Mouse (Mus musculus) thymus, adult 2 months (tissue): ENCODE measurements at regions not wholly inside any gene's neighbourhood (a gene's known extent, or its start where the extent isn't known, plus 50 kb on each side); places are given as distances from the start of the nearest gene placed in this dataset.

ENCODE experiments used
- CTCF ChIP-seq: fragments of 200-500 bp; IDR thresholded peaks from 2 replicates; pipeline ENCODE4 v1.5.1; 2012; ENCODE audit warnings: mild to moderate bottlenecking, control low read depth, low read length, moderate library complexity, borderline replicate concordance; ENCODE audit not compliant: control insufficient read depth, poor library complexity, insufficient read depth; ENCODE audit errors: extremely low read depth
- POLR2A ChIP-seq: fragments of 200-500 bp; IDR thresholded peaks from 2 replicates; pipeline ENCODE4 v1.6.1; 2012; ENCODE audit warnings: mild to moderate bottlenecking, low read length, control low read depth, moderate library complexity; ENCODE audit not compliant: control insufficient read depth, poor library complexity, insufficient read depth; ENCODE audit errors: extremely low read depth

DNA sequence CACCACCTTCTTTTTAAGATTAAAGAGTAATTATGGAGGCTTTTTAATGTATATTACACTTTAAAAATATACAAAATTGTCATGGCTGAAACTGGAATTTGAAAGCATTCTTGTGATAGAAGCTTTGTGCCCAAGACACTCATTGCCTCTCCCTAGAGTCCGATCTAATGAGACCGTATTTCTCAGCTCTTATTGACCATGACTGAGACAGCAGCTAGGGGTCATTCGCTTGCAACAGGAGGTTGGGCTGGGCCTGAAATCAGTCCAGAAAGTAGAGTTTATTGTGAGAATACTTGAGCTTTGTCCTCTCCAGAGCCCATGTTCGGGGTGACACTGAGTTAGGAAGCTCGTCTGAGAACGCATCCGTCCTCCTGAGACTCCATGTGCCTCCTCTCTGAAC, 79.7 kb downstream of the Tmem30b start:
- no peak for TF ChIP-seq CTCF
- no peak for TF ChIP-seq POLR2A
